Mouse (Mus musculus) layer of hippocampus, adult 2 months (tissue): Measurements from ENCODE around the gene Atrnl1. TPM values are rescaled to one million over a fixed set of nuclear protein-coding genes. Genes with fewer than 3 reads are reported as not detected.
"Not testable (repeated sequence)": the region's sequence is repeated elsewhere in the genome, so short reads cannot be mapped to it uniquely, and the experiment has no call there.

Source experiments
- DNase-seq, 2 experiments: peaks; one replicate each; pipeline ENCODE4 v3.0.0; 2022; ENCODE audit warnings: low spot score in 2 of 2
- H3K27ac ChIP-seq: fragments of 200-600 bp; 2 replicates; pipeline ENCODE4 v1.8.1; 2022
- H3K4me3 ChIP-seq: fragments of 200-600 bp; 2 replicates; pipeline ENCODE4 v1.8.1; 2022; ENCODE audit warnings: mild to moderate bottlenecking
- CTCF ChIP-seq: fragments of 200-600 bp; conservative IDR thresholded peaks from 2 replicates; pipeline ENCODE4 v1.8.1; 2022; ENCODE audit warnings: antibody characterized with exemption, mild to moderate bottlenecking, moderate library complexity
- total RNA-seq, 2 experiments: library from RNA; stranded (reverse); gene quantifications; 2 replicates each; pipeline ENCODE4 v1.2.3; 2021

Atrnl1 gene
- total RNA-seq, 2 experiments from 2014 or later, result 67.2 to 69.7 TPM

GRCm38 (mm10) chr19:57816221-57816996, 205.6 kb downstream of the Atrnl1 start:
- DNase-seq, result peak; percentile 65 to 71
- Histone ChIP-seq H3K27ac (peak overlapping the region; percentile 75), H3K4me3 (no peak overlapping the region)
- TF ChIP-seq CTCF, result peak; percentile 96

GRCm38 (mm10) chr19:57817736-57818135, 206.9 kb downstream of the Atrnl1 start:
- TF ChIP-seq CTCF, result no peak
- Histone ChIP-seq H3K27ac (peak overlapping the region; percentile 75; the same call in 1 of the 2 replicates), H3K4me3 (no peak overlapping the region)
- no peak for DNase-seq

- DNase-seq, result no peak
- TF ChIP-seq CTCF, result no peak
- H3K27ac ChIP-seq, result no peak overlapping the region
- no peak overlapping the region for H3K4me3 ChIP-seq
Measured at GRCm38 (mm10) chr19:57823446-57823845, 212.6 kb downstream of the Atrnl1 start.

GRCm38 (mm10) chr19:57825271-57826207, 214.7 kb downstream of the Atrnl1 start:
- no peak for DNase-seq
- Histone ChIP-seq H3K4me3 (no peak overlapping the region), H3K27ac (peak overlapping the region; percentile 61)
- TF ChIP-seq CTCF, result peak; percentile 71

GRCm38 (mm10) chr19:57833083-57833482, 222.2 kb downstream of the Atrnl1 start:
- DNase-seq, result no peak
- peak overlapping the region; percentile 34; the same call in 1 of the 2 replicates for H3K4me3 ChIP-seq
- H3K27ac ChIP-seq, result peak overlapping the region; percentile 87
- TF ChIP-seq CTCF, result no peak

- no peak for TF ChIP-seq CTCF
- Histone ChIP-seq H3K4me3 (no peak overlapping the region), H3K27ac (no peak overlapping the region)
- DNase-seq, result no peak
Measured at GRCm38 (mm10) chr19:57837882-57838281, 227.0 kb downstream of the Atrnl1 start.

- no peak for TF ChIP-seq CTCF
- no peak for DNase-seq
- no peak overlapping the region for H3K27ac ChIP-seq
- H3K4me3 ChIP-seq, result no peak overlapping the region
Measured at GRCm38 (mm10) chr19:57838546-57838945, 227.7 kb downstream of the Atrnl1 start.

- no peak overlapping the region for H3K4me3 ChIP-seq
- no peak for DNase-seq
- peak overlapping the region; percentile 73; the same call in 1 of the 2 replicates for H3K27ac ChIP-seq
- TF ChIP-seq CTCF, result no peak
Measured at GRCm38 (mm10) chr19:57849915-57850314, 239.1 kb downstream of the Atrnl1 start.

GRCm38 (mm10) chr19:57868350-57868749, 257.5 kb downstream of the Atrnl1 start:
- no peak for DNase-seq
- Histone ChIP-seq H3K4me3 (no peak overlapping the region), H3K27ac (no peak overlapping the region)
- no peak for TF ChIP-seq CTCF

- Histone ChIP-seq H3K4me3 (peak overlapping the region; percentile 1; the same call in 1 of the 2 replicates), H3K27ac (no peak overlapping the region)
- TF ChIP-seq CTCF, result no peak
- DNase-seq, result no peak
Measured at GRCm38 (mm10) chr19:57870871-57871270, 260.0 kb downstream of the Atrnl1 start.

GRCm38 (mm10) chr19:57876057-57876456, 265.2 kb downstream of the Atrnl1 start:
- H3K4me3 ChIP-seq, result no peak overlapping the region
- no peak for DNase-seq
- TF ChIP-seq CTCF, result peak; percentile 68
- H3K27ac ChIP-seq, result no peak overlapping the region

- H3K27ac ChIP-seq, result no peak overlapping the region
- no peak for TF ChIP-seq CTCF
- no peak overlapping the region for H3K4me3 ChIP-seq
- no peak for DNase-seq
Measured at GRCm38 (mm10) chr19:57877343-57877742, 266.5 kb downstream of the Atrnl1 start.

GRCm38 (mm10) chr19:57878583-57878982, 267.7 kb downstream of the Atrnl1 start:
- no peak overlapping the region for H3K4me3 ChIP-seq
- no peak for TF ChIP-seq CTCF
- DNase-seq, result no peak
- no peak overlapping the region for H3K27ac ChIP-seq

GRCm38 (mm10) chr19:57879841-57880240, 269.0 kb downstream of the Atrnl1 start:
- DNase-seq, H3K4me3 ChIP-seq, H3K27ac ChIP-seq: not testable (repeated sequence)
